ENCODE assay signal across 8 mouse cellular contexts in the genomic region with DNA sequence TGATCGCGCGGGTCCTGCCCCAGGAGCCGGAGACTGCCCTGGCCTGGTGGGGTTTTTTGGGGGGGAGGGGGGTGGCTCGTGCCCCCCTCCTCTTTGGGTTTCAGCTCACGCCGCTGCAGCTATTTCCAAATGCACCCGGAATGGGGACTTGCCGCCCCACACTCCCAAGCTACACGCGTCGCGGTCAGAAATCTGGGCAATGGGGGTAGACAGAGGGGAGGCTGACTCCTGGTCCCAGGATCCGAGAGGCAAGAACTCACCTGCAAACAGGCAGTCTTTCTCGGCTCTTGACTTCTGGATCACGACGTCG. TPM values are rescaled to one million over a fixed set of nuclear protein-coding genes. Genes with fewer than 3 reads are reported as not detected.
DNase-seq lines count a peak whose midpoint lies in the region; ATAC-seq and TF ChIP-seq lines count a peak whose summit lies in the region.

No protein-coding gene starts in this region.

- H3K36me3 ChIP-seq in lung, embryonic 15.5 days = no peaks in the 10 kb centered on the region
- H3K36me3 ChIP-seq in forebrain, embryonic 16.5 days (ENCODE audit: control insufficient read depth, insufficient read depth) = no peaks in the 10 kb centered on the region
- no peaks in the 10 kb centered on the region for H3K36me3 ChIP-seq in limb, embryonic 15.5 days
- H3K36me3 ChIP-seq in stomach, embryonic 16.5 days (ENCODE audit: control insufficient read depth, insufficient read depth, low read length) = no peaks in the 10 kb centered on the region

- H3K4me2 ChIP-seq in lung, embryonic 15.5 days = peak overlapping the region; percentile 89
- peak overlapping the region; percentile 92 for H3K4me2 ChIP-seq in forebrain, embryonic 16.5 days (ENCODE audit: low read length)
- peak overlapping the region; percentile 81 for H3K4me2 ChIP-seq in limb, embryonic 15.5 days
- H3K4me2 ChIP-seq in stomach, embryonic 16.5 days (ENCODE audit: low read depth, low read length) = peak overlapping the region; percentile 68

- H3K4me1 ChIP-seq in lung, embryonic 15.5 days = peaks cover 13% of the 10 kb centered on the region; the same call in 1 of the 2 replicates
- H3K4me1 ChIP-seq in bone marrow, adult 2 months (ENCODE audit: control insufficient read depth, insufficient read depth, low read length) = peaks cover 3% of the 10 kb centered on the region; the same call in 1 of the 2 replicates
- peaks cover 11% of the 10 kb centered on the region; the same call in 1 of the 2 replicates for H3K4me1 ChIP-seq in forebrain, embryonic 16.5 days (replicated peaks; ENCODE audit: control insufficient read depth, insufficient read depth, low read length)
- H3K4me1 ChIP-seq in limb, embryonic 15.5 days = peaks cover 28% of the 10 kb centered on the region
- peaks cover 20% of the 10 kb centered on the region for H3K4me1 ChIP-seq in stomach, embryonic 16.5 days (ENCODE audit: control insufficient read depth, insufficient read depth, low read length)

- TF ChIP-seq CTCF in bone marrow, adult 2 months (IDR thresholded peaks at IDR 0.05; ENCODE audit: control insufficient read depth, insufficient read depth, low read length) = no peak

- H3K4me3 ChIP-seq in lung, embryonic 15.5 days = peak overlapping the region; percentile 74
- peak overlapping the region; percentile 99 for H3K4me3 ChIP-seq in bone marrow, adult 2 months (replicated peaks; ENCODE audit: control insufficient read depth, low read depth, low read length)
- peak overlapping the region; percentile 93 for H3K4me3 ChIP-seq in forebrain, embryonic 16.5 days (replicated peaks; ENCODE audit: low read length)
- peak overlapping the region; percentile 70 for H3K4me3 ChIP-seq in limb, embryonic 15.5 days
- H3K4me3 ChIP-seq in stomach, embryonic 16.5 days (replicated peaks; ENCODE audit: low read length) = peak overlapping the region; percentile 83

- 0% methylated on average over 18 of the region's 18 CpGs for WGBS in lung, embryonic 15.5 days
- WGBS in bone marrow, adult 2 months = 1% methylated on average over 18 of the region's 18 CpGs
- under 1% methylated on average over 18 of the region's 18 CpGs for WGBS in forebrain, embryonic 16.5 days
- 0% methylated on average over 18 of the region's 18 CpGs for WGBS in limb, embryonic 15.5 days
- WGBS in stomach, embryonic 16.5 days = 0% methylated on average over 18 of the region's 18 CpGs

- DNase-seq in lung, postnatal 25 days (ENCODE audit: low spot score) = no peak
- DNase-seq in yolk sac, embryonic 10.5 days (ENCODE audit: low spot score) = no peak
- no peak for DNase-seq in adrenal gland, postnatal 10 days

- TF ChIP-seq POLR2A in bone marrow, adult 2 months (IDR thresholded peaks at IDR 0.05; ENCODE audit: borderline replicate concordance, control insufficient read depth, low read depth, low read length) = no peak

- peak overlapping the region; percentile 90 for H3K27ac ChIP-seq in lung, embryonic 15.5 days
- peak overlapping the region; percentile 99 for H3K27ac ChIP-seq in bone marrow, adult 2 months (ENCODE audit: control insufficient read depth, insufficient read depth, low read depth, low read length, poor library complexity)
- H3K27ac ChIP-seq in forebrain, embryonic 16.5 days (ENCODE audit: low read length) = peak overlapping the region; percentile 90
- H3K27ac ChIP-seq in limb, embryonic 15.5 days = peak overlapping the region; percentile 94
- peak overlapping the region; percentile 87 for H3K27ac ChIP-seq in stomach, embryonic 16.5 days (ENCODE audit: low read length)

- peak overlapping the region; percentile 82 for H3K9ac ChIP-seq in lung, embryonic 15.5 days
- peak overlapping the region; percentile 97 for H3K9ac ChIP-seq in forebrain, embryonic 16.5 days (replicated peaks; ENCODE audit: low read depth, low read length)
- peak overlapping the region; percentile 92 for H3K9ac ChIP-seq in limb, embryonic 15.5 days
- H3K9ac ChIP-seq in stomach, embryonic 16.5 days (ENCODE audit: low read length) = peak overlapping the region; percentile 93

- H3K27me3 ChIP-seq in lung, embryonic 15.5 days = no peaks in the 10 kb centered on the region
- no peaks in the 10 kb centered on the region for H3K27me3 ChIP-seq in forebrain, embryonic 16.5 days (replicated peaks; ENCODE audit: control insufficient read depth, insufficient read depth, low read length)
- no peaks in the 10 kb centered on the region for H3K27me3 ChIP-seq in limb, embryonic 15.5 days
- H3K27me3 ChIP-seq in stomach, embryonic 16.5 days (ENCODE audit: control insufficient read depth, insufficient read depth, low read length) = no peaks in the 10 kb centered on the region

- ATAC-seq in lung, embryonic 15.5 days (ENCODE audit: borderline replicate concordance, extremely low read depth, low FRiP score, low TSS enrichment) = peak; percentile 43
- ATAC-seq in forebrain, embryonic 16.5 days = peak; percentile 55
- ATAC-seq in limb, embryonic 15.5 days (ENCODE audit: insufficient number of reproducible peaks, low FRiP score, low TSS enrichment, low read depth) = 0 out of 2 replicates have a peak, but pooled peaks have one; percentile 17
- ATAC-seq in stomach, embryonic 16.5 days (ENCODE audit: insufficient read depth, low FRiP score) = peak; percentile 29; the same call in 1 of the 2 replicates

- no peaks in the 10 kb centered on the region for H3K9me3 ChIP-seq in lung, embryonic 15.5 days
- no peaks in the 10 kb centered on the region for H3K9me3 ChIP-seq in forebrain, embryonic 16.5 days (ENCODE audit: control insufficient read depth, low read length)
- no peaks in the 10 kb centered on the region for H3K9me3 ChIP-seq in limb, embryonic 15.5 days
- no peaks in the 10 kb centered on the region for H3K9me3 ChIP-seq in stomach, embryonic 16.5 days (replicated peaks; ENCODE audit: control insufficient read depth, low read length)

RNA-seq across cellular contexts. Expression of a gene that starts 0.5 kb away (rescaled TPM):
- polyA plus RNA-seq in lung, embryonic 15.5 days (2015; fragmentation: Nextera tagmentation; extraction: Ambion mirVana) = 9.2 and 10.3 TPM in 2 replicates
- 13.0 and 31.9 TPM in 2 replicates for polyA plus RNA-seq in bone marrow, adult 2 months (2011; ENCODE audit: insufficient read depth, insufficient read length, low replicate concordance, missing spikeins)
- polyA plus RNA-seq in forebrain, embryonic 16.5 days (2015; fragmentation: Nextera tagmentation; extraction: Ambion mirVana) = 19.2 and 24.1 TPM in 2 replicates
- polyA plus RNA-seq in limb, embryonic 15.5 days (2015; fragmentation: Nextera tagmentation; extraction: Ambion mirVana) = 15.6 and 17.0 TPM in 2 replicates
- 15.0 and 15.5 TPM in 2 replicates for polyA plus RNA-seq in stomach, embryonic 16.5 days (2015; fragmentation: Nextera tagmentation; extraction: Ambion mirVana)
- total RNA-seq in adrenal gland, postnatal 10 days (2021) = 10 to 100 TPM in 1 of 2 experiments, 1 to 10 TPM in 1; 9.0 to 14.4 TPM
